ENCODE assay signal across 13 mouse cellular contexts in the genomic region with DNA sequence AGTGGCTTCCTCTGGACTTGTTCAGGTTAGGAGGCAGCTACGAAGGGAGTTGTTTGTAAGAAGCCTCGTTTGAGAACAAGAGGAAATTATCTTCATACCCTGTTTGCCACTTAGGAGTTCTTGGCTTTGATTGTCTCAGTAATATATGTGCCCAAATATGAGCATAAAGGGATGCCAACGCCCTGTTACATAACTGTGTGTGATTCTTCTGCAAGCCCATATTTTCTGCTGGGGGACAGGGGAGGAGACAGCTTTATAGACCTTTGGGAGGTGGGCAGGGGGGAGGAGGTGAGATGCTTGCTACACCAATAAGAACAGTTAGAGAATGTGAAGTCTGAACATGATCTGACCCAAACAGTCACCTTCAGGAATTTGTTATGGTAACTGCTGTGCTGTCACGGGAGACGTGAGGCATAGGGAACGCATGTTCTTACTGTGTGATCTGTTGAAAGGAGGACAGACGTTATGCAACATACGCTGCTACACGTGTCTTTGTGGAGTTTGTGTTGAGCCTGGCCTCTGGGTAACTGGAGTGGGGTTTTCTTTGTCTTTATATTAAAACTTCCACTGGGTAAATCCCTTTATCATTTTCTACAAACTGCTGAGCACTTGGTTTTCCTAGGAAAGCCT.
A peak's percentile ranks its signal among the peaks of the same experiment; 100 is the strongest.
DNase-seq lines count a peak whose midpoint lies in the region; ATAC-seq and TF ChIP-seq lines count a peak whose summit lies in the region.
"Had no signal": no experiment of that assay in that cellular context is flagged by ENCODE, and none has a peak within 500 bp of the region (broad histone marks: within the 10 kb centered on the region; RNA-seq: fewer than 3 reads in every experiment).

No protein-coding gene starts in this region.

- no peak overlapping the region for H3K4me3 ChIP-seq in hindbrain, embryonic 13.5 days
- H3K4me3 ChIP-seq in hindbrain, embryonic 11.5 days (ENCODE audit: low read depth, low read length), result no peak overlapping the region
- no peak overlapping the region for H3K4me3 ChIP-seq in liver, postnatal 0 days (ENCODE audit: low read depth, low read length)
- no peak overlapping the region for H3K4me3 ChIP-seq in neural tube, embryonic 15.5 days (replicated peaks)
- H3K4me3 ChIP-seq: forebrain, embryonic 13.5 days; liver, embryonic 13.5 days; megakaryocyte, embryonic 14.5 days had no signal

- H3K9ac ChIP-seq in hindbrain, embryonic 13.5 days, result peak overlapping the region; percentile 13; the same call in 1 of the 2 replicates
- H3K9ac ChIP-seq in hindbrain, embryonic 11.5 days (ENCODE audit: low read depth, low read length), result no peak overlapping the region
- H3K9ac ChIP-seq in liver, postnatal 0 days (replicated peaks), result no peak overlapping the region
- H3K9ac ChIP-seq in neural tube, embryonic 15.5 days (replicated peaks), result no peak overlapping the region
- H3K9ac ChIP-seq: forebrain, embryonic 13.5 days; liver, embryonic 13.5 days had no signal

- no peak for ATAC-seq in hindbrain, embryonic 13.5 days (ENCODE audit: low FRiP score)
- no peak for ATAC-seq in hindbrain, embryonic 11.5 days (ENCODE audit: low FRiP score)
- ATAC-seq in liver, postnatal 0 days, result peak; percentile 85
- no peak for ATAC-seq in neural tube, embryonic 15.5 days (ENCODE audit: low FRiP score)
- ATAC-seq: forebrain, embryonic 13.5 days had no signal

- no peaks in the 10 kb centered on the region for H3K27me3 ChIP-seq in hindbrain, embryonic 13.5 days
- H3K27me3 ChIP-seq in hindbrain, embryonic 11.5 days (ENCODE audit: control insufficient read depth, insufficient read depth, low read length), result no peaks in the 10 kb centered on the region
- no peaks in the 10 kb centered on the region for H3K27me3 ChIP-seq in liver, postnatal 0 days (ENCODE audit: insufficient read depth, low read length)
- no peaks in the 10 kb centered on the region for H3K27me3 ChIP-seq in neural tube, embryonic 15.5 days (replicated peaks)
- H3K27me3 ChIP-seq: forebrain, embryonic 13.5 days; liver, embryonic 13.5 days; megakaryocyte, embryonic 14.5 days had no signal

- TF ChIP-seq CTCF in liver, postnatal 0 days (IDR thresholded peaks at IDR 0.05; ENCODE audit: low read depth), result no peak

- DNase-seq in cerebellum, adult 11-12 months, result peak; percentile 15
- no peak for DNase-seq in cerebellum, adult 9-11 months
- no peak for DNase-seq in hindbrain, embryonic 11.5 days (ENCODE audit: low spot score)
- no peak for DNase-seq in liver, postnatal 0 days
- DNase-seq in liver, result no peak
- peak; percentile 46 for DNase-seq in mesoderm, embryonic 11.5 days (ENCODE audit: low read depth, low spot score)
- DNase-seq: adrenal gland, postnatal 36 days; cerebellum, adult 11 months; liver, embryonic 13.5 days had no signal

- H3K4me1 ChIP-seq in hindbrain, embryonic 13.5 days (replicated peaks), result peaks cover 25% of the 10 kb centered on the region
- no peaks in the 10 kb centered on the region for H3K4me1 ChIP-seq in hindbrain, embryonic 11.5 days (replicated peaks; ENCODE audit: control insufficient read depth, insufficient read depth, low read length)
- no peaks in the 10 kb centered on the region for H3K4me1 ChIP-seq in liver, postnatal 0 days (ENCODE audit: insufficient read depth)
- peaks cover 21% of the 10 kb centered on the region for H3K4me1 ChIP-seq in neural tube, embryonic 15.5 days
- H3K4me1 ChIP-seq: liver, embryonic 13.5 days; megakaryocyte, embryonic 14.5 days had no signal

- no peak overlapping the region for H3K4me2 ChIP-seq in hindbrain, embryonic 13.5 days
- H3K4me2 ChIP-seq in hindbrain, embryonic 11.5 days (replicated peaks; ENCODE audit: low read depth, low read length), result no peak overlapping the region
- no peak overlapping the region for H3K4me2 ChIP-seq in liver, postnatal 0 days (ENCODE audit: low read depth, low read length)
- no peak overlapping the region for H3K4me2 ChIP-seq in neural tube, embryonic 15.5 days
- H3K4me2 ChIP-seq: forebrain, embryonic 13.5 days; liver, embryonic 13.5 days had no signal

- no peaks in the 10 kb centered on the region for H3K9me3 ChIP-seq in hindbrain, embryonic 13.5 days
- H3K9me3 ChIP-seq in hindbrain, embryonic 11.5 days (ENCODE audit: control insufficient read depth, low read length), result no peaks in the 10 kb centered on the region
- no peaks in the 10 kb centered on the region for H3K9me3 ChIP-seq in liver, postnatal 0 days (ENCODE audit: low read length)
- H3K9me3 ChIP-seq in neural tube, embryonic 15.5 days (replicated peaks), result no peaks in the 10 kb centered on the region
- H3K9me3 ChIP-seq: forebrain, embryonic 13.5 days; liver, embryonic 13.5 days had no signal

- no peak for TF ChIP-seq EP300 in liver, postnatal 0 days (IDR thresholded peaks at IDR 0.05; ENCODE audit: low read depth)

- H3K27ac ChIP-seq in hindbrain, embryonic 13.5 days, result no peak overlapping the region
- no peak overlapping the region for H3K27ac ChIP-seq in hindbrain, embryonic 11.5 days (ENCODE audit: low read depth, low read length)
- peak overlapping the region; percentile 0; the same call in 1 of the 2 replicates for H3K27ac ChIP-seq in liver, postnatal 0 days (ENCODE audit: low read depth)
- no peak overlapping the region for H3K27ac ChIP-seq in neural tube, embryonic 15.5 days (replicated peaks)
- H3K27ac ChIP-seq: forebrain, embryonic 13.5 days; liver, embryonic 13.5 days had no signal

- 0 out of 2 replicates have a peak, but pooled peaks cover 2% of the 10 kb centered on the region for H3K36me3 ChIP-seq in hindbrain, embryonic 13.5 days
- no peaks in the 10 kb centered on the region for H3K36me3 ChIP-seq in hindbrain, embryonic 11.5 days (ENCODE audit: control insufficient read depth, insufficient read depth, low read length)
- no peaks in the 10 kb centered on the region for H3K36me3 ChIP-seq in liver, postnatal 0 days (replicated peaks; ENCODE audit: insufficient read depth, low read length)
- no peaks in the 10 kb centered on the region for H3K36me3 ChIP-seq in neural tube, embryonic 15.5 days
- H3K36me3 ChIP-seq: liver, embryonic 13.5 days had no signal

- WGBS in hindbrain, embryonic 13.5 days, result 66% methylated on average over 9 of the region's 9 CpGs
- 58% methylated on average over 9 of the region's 9 CpGs for WGBS in hindbrain, embryonic 11.5 days
- WGBS in liver, postnatal 0 days (ENCODE audit: insufficient replicate concordance), result 58% methylated on average over 9 of the region's 9 CpGs
- 52% methylated on average over 9 of the region's 9 CpGs for WGBS in neural tube, embryonic 15.5 days

Comparison
In these comparisons a context has a peak if more than half of its experiments do, and no peak if none do; other contexts are left out.
1. DNase-seq: peak in cerebellum, adult 11-12 months (single experiment) and mesoderm, embryonic 11.5 days (single experiment); none in cerebellum, adult 9-11 months (single experiment), hindbrain, embryonic 11.5 days (single experiment), liver, postnatal 0 days (single experiment) and liver (single experiment).